Mouse (Mus musculus) brain, embryonic 18.5 days (tissue): ENCODE measurements around the gene Gstm5.

Experiments used
- DNase-seq: peaks from one replicate; pipeline ENCODE4 v3.0.0-alpha.2; 2012; ENCODE audit warnings: low read depth, low spot score

Gene Gstm5

DNA sequence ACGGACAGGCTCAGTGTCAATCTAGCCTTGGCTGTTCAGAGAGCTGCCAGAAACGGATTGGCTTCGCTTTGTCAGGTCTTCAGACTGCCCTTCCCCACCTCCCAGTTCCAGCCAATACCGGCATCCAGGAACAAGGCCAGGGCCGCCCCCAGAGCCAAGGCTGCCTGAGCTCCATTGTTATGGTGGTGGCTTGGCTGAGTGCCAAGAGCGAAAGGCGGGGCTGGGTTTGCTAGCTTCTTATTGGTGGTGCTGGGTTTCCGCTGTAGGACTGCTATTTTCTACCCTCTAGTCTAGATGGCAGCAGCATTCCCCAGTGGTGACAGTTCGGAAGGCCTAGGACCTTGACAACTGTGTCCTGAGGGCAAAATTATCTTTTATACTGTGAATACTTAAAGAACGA, 36.0 kb downstream of the Gstm5 start, which contains the start of gene Gstm7:
Gstm7 (minus strand) TSS at position 148 of the 400 bp plus-strand sequence.
- peak; percentile 91 for DNase-seq

DNA sequence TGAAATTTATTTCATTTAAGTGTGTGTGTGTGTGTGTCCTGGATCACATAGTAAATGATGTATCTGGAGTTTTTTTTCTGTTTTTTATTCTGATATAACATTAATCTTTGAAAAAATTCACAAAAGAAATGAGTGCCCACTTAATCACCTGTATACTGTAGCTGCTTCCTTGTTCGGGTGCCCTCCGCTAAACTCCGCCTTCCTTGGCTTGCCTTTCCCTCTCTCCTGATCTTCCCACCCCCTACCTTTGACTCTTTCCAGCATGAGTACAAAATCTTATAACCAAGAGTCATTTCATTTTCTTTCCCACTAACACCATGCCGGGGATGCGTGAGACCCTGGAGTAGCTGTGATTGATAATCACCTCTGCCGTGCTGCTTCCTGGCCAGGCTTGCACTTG, 36.5 kb downstream of the Gstm5 start:
- DNase-seq = no peak

DNA sequence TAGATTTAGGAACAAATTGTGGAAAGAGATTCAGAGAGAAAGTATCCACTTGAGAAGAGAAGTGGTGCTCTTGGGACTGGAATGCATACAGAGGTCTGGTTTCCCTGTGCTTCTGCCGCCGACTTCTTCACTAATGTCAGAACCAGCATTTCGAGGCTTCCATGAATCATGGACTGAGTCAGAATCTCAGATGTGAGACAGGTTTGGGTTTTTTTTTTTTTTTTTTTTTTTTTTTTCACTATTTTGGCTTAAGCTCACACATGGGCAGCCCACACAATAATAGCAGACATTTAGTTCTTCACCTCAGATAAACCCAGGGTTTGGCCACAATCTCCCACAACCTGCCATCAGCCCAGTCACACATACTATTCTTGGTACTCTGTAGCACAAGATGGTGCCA, 39.6 kb downstream of the Gstm5 start:
- no peak for DNase-seq

DNA sequence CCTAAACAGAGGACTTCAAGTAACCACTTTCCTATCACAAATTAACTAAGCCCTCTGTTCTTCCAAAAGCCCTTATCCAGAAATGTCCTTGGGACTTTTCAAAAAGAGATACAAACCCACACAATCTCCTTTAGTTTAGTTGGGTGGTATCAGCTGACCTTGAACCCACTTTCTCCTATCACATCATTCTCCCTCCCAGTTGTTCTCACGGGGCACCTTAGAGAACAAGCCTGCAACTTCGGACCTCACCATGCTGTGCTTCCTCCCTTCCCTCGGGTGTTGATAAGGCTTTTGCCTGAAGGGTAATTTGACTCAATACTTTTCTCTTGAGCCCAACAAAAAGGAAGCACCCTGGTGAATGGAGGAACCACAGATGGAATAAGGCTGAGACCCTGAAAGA, 40.3 kb downstream of the Gstm5 start:
- no peak for DNase-seq

DNA sequence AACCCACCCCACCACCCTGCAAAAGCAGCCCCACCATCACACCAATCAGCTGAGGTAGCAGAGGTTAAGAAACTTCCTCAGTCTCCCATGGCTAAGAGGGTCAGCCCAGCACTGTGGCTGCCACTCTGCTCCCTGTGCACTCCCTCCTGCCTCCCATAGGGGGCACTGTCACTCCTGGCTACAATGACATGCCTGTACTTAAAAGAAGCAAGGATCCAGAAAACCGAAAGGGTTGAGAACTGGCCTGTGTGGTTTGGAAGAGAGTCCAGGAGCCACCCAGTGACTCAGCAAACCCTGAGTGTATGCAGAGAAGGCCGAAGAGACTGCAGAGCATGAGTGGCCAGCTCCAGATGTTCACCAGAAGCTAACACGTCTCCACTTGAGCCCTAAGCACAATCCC, 43.8 kb downstream of the Gstm5 start:
- no peak for DNase-seq

DNA sequence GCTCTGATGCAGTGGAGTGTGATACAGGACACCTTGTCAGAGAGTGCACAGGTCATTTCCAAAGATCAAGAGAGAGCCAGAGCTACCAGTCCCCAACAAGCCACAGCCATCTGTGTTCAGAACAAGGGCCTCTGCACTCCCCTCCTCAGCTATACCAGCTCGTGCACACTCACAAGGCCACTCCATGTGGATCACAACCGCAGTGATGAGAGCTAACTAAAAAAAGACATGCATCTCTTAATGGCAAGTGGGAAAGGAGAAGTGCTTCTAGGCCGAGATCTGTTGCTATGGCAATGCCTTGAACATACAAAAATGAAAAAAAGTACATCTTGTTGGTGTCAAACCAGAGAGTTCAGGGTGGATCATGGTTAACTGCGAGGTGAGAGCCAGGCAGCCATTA, 44.2 kb downstream of the Gstm5 start:
- no peak for DNase-seq

DNA sequence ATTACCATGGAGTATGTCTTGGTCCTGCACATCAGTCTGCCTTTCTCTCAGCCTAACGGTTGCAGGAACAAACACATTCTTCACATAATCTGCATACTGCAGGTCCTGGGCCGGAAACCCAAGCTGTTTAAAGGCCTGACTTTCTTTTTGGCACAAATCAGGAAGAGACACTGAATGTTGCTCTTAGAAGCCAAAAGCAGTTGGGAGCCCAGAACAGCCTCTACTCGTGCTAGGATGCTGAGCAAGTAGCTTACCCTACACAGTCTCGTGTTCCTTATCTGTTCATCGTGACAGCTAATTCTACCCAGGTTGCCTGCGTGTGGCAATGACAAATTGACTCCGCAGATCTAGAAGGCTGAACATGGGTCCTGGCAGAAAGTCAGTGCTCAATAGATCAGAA, 44.9 kb downstream of the Gstm5 start:
- no peak for DNase-seq

DNA sequence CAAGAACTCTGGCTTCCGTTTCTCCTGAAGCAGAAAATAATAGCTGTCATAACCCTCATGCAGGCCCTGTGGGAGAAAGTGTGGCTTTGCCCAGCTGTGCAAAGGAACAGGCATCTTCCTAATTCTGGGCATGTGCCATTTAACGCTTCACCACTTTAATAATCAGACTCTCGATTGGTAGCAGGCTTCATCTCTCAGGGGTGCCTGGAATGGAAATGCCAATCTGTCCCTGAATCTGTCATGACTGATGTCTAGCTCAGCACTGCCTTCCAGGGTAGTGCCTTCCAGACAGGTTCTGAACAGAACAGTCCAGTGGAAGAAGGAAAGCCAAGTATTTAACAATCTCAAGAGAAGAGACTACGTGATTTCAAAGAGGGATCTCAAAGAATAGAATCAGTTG, 45.6 kb downstream of the Gstm5 start:
- DNase-seq = no peak

DNA sequence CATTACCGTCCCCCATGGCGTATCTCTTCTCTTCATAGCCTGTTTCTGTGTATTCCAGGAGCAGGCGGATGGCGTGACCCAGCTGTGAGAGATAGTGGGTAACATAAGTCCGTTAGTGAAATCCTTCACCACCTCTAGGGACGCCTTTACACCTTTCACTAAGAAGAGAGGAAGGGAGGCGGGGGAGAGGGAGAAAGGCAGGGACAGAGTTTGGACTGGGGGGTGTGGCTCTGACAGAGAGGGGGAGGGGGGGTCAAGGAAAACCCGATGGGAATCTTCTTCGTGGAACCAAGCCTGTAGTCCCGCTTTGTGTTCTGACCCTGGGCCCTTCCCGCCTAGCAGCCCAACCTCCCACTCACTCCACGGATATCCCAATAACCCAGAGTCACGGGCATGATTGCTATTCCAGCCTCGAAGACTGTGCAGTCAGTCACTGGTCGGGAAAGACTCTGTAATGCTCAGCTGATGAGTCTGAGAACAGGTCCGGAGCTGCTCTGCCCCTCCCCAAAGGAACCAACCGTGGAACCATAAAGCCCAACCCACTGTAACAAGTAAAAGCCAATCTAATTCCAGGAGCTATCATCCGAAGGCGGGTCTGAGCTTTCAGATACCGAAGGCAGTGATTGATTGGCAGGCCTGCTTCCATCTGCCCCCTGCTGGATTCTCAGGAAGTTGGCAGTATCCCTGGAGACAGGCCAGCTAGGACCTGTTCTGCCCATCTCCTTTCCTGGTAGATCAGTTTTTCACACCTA, 47.8 kb downstream of the Gstm5 start, which contains the start of gene Gstm6:
Gstm6 (minus strand) TSS at position 511 of the 752 bp plus-strand sequence.
- peak; percentile 69 for DNase-seq

DNA sequence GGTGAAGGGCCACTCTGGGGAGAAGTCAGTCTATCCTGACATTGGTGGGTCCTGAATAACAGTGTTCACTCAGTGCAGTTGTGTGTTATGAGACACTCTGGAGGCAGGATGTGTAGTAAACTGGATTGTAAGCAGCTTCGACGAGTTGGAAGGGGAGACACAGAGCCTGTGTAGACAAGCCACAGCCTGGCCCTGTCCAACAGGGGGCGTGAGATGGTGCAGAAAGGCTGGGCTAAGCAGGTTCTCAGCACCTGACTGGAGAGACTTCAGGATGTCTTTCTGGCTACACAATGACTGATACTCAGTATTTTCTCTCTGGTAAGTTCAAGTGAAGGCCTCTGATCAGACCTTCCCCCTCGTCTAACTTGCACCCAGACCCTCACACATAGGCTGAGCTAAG, 50.1 kb downstream of the Gstm5 start:
- no peak for DNase-seq
